Mouse (Mus musculus) thymus, postnatal 25 days (tissue): ENCODE measurements around the gene Gm10306.

Experiments
- DNase-seq: peaks from one replicate; pipeline ENCODE4 v3.0.0; 2022

Gene Gm10306

DNA sequence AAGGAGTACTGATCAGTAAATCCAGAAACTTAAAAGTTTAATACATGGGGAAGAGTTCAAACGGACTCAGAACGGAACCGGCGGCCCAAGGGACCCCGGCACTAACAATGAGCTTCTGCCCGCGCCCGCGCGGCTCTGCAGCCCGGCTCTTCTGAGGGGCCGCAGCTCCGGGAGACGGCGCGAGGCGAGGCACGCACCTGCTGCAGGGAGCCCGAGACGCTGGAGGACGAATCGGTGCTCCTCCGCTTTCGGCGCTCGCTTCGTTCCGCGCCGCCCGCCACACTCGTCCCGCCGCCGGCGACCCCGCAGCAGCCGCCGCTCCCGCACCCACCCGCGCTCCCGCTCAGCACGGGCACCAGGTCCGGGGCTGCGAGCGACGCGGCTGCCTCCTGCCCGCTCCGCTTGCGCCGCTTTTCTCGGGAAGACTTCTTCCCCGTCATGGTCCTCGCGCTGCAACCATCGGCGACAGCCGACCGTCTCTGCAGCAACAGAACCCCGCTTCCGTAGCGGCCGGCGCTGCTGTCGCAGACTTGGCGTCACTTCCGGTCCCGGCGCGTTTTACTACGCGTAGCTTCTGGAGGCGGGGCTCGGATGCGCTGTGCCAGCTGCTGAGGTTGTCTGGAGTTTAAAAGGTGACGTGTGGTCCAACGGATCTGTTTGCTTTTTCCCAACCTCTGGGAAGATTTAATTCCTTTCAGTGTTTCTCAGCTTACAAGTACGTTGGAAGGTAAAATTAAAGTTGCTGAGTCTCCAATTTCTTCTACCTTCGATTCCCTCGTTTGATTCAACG lies at the start of gene Gm10306, which contains the start of gene Caap1:
Gene Gm10306, plus strand, starts transcription at position 282 of the 790 bp plus-strand sequence.
Gene Caap1, minus strand, starts transcription at position 532 of the 790 bp plus-strand sequence.
- DNase-seq: peak; percentile 93

DNA sequence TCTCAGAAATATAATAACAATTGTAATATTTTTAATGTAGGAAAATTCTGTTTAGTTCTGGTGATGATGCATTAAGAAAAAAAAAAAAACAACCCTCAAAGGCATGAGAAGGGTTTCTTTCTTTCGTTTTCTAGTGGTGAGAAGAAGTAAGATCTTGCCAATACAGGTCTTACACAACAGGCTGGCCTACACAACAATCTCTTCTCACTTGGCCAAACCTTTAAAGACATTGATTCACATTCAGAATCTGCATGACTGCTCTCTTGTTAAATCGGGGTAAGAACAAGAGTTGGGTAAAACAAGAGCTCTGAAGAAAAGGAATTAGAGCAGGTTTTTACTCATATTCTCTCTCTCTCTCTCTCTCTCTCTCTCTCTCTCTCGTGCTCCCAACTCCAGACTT lies 41.0 kb upstream of the Gm10306 start:
- DNase-seq: no peak

DNA sequence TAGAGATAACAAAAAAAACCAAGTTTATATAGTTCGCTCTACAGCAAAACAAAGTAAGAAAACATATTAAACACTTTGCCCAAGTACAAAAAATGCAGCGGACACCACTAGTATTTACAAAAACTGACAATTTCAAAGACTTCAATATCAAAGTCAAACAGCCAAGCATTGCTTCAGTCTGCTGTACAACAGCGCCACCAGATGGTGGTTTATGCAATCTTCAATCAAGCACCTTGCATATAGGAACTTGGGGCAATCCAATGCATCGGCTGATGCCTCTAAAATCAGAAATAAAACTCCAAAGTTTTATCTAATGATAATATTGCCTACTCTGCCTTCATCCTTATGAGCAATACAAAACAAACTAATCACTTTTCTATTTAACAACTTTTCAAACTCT lies 38.7 kb upstream of the Gm10306 start:
- peak; percentile 28 for DNase-seq

- DNase-seq: no peak
These were observed 33.0 kb upstream of the Gm10306 start for GRCm38 (mm10) chr4:94523321-94523720.

DNA sequence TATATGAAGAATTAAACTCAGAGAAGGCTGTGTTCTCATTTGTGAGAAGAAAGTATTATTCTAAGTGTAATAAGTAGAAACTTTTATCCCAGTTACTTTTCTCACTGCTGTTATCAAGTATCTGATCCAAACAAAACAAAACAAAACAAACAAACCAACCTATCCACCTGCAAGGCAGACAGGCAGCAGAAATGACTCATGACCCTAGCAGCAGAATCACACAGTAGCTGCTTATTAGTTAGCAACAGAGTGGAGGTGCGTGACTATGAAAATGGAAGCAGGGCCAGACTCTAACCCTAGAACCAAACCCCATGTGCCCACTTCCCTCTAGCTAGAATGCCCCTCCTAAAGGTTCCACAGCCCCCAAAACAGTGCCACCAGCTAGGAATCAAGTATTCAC lies 26.9 kb upstream of the Gm10306 start:
- no peak for DNase-seq

GRCm38 (mm10) chr4:94533205-94533604 lies 23.1 kb upstream of the Gm10306 start:
- DNase-seq: no peak

- no peak for DNase-seq
These were observed 13.3 kb upstream of the Gm10306 start for GRCm38 (mm10) chr4:94543041-94543440.

DNA sequence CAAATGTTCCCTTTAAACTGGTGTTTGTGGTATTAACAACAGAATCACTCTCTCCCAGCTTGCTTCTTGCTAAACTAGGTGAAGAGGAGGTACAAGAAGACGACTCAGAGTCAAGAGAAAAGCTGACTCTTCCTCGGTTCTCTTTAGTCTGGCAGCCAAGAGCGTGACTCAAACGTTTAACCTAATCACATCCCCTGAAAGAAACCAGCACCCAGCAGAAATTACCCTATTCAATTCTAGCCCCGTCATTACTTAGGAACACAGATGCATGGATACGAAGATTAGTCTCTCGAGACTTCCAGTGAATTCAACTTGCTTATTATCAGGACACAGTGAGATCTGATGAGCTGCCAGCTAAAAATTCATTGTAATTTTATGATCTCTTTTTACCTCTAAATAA lies 12.0 kb upstream of the Gm10306 start:
- DNase-seq: no peak

- no peak for DNase-seq
These were observed 1.3 kb upstream of the Gm10306 start for GRCm38 (mm10) chr4:94554955-94555494.

DNA sequence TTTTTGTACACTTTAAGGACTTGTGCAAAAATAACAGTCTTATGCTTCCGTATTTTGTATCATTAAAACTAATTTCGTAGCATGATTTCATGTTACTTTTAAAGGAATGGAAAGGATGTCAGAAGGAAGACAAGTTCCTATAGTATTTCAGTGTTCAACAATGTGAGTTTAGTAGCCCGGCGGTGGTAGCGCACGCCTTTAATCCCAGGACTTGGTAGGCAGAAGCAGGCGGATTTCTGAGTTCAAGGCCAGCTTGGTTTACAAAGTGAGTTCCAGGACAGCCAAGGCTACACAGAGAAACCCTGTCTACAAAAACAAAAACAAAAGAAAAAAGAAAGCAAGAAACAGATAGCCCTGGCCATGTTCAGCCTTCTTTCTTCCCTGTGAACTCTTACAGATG lies 799 bp downstream of the Gm10306 start:
- no peak for DNase-seq

DNA sequence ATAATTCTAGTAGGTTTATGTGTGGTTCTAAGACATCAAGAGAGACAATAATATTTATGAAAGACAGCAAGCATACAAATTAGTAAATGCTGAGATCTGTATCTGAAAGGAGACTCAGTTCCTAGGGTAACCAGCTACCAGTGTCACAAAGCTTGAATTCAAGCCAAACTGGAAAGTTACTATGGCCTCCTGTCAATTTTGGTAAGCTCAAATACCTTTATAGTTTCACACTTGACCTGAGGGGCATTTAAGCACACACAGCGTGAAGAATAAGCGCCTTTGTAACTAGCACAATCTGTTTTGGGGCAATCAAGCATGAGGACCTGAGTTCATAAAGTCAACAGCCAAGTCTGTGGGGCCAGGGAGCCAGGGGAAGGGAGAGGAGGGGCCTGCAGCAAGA lies 2.9 kb downstream of the Gm10306 start:
- DNase-seq: no peak

GRCm38 (mm10) chr4:94560316-94560715 lies 4.0 kb downstream of the Gm10306 start:
- DNase-seq: no peak

GRCm38 (mm10) chr4:94561954-94562648 lies 5.8 kb downstream of the Gm10306 start:
- DNase-seq: no peak

DNA sequence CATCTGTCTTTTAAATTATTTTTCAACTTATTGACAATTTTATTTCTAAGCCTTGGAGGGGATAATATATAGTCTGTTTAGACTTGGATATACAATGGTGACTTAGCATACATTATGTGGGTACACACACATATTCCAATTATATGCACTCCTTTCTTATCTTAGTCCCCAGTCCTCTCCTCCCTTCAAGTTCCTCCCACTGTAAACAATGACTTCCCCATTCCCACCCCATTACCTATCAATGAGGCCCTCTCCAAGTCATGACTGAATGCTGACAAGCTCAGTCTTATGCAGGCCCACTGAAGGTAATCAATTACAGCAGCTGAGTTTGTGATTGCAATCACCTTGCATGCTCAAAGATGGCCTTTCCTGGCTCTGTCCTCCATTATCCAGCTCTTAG lies 8.0 kb downstream of the Gm10306 start:
- no peak for DNase-seq

DNA sequence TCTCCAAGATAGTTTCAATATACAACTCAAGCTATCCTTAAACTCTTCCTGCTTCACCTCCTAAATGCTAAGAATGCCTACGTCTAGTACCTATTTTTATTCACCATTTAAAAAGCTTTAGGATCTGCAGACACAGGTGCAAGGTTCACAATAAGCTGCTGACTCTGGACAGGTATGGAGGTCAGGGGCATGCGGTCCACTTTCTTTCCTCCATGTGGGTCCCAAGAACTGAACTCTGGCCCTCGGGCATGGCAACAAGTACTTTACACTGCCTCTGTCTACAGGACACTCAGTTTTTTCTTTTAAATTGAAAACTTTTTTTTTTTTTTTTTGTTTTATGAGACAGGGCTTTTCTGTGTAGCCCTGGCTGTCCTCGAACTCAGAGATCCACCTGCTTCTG lies 16.3 kb downstream of the Gm10306 start:
- DNase-seq: no peak

DNA sequence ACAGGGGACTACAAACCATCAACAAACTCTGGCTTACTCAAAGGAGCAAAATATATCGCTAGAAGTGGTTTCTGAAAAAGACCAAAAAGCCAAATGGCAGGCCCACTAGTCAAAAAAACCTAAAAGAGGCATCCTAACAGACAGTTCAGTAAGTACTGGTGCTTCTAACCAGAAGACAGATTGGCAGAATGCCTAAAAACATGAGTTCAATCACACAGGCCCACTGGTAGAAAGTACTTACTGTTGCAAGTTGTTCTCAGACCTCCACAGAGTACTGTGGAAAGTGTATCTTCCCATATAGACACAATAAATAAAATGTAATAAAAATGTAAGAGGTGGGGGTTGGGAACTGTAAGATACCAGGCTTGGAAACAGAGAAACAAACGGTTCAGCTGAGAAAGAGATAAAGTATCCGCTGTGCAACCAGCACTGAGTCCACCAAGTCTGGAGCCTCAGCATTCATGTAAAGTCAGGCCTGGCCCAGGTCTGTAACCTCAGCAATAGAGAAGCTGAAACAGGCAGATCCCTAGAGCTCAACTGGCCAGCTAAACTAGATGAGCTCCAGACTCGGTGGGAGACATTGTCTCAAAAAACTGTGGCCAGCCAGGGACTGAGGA lies 35.5 kb downstream of the Gm10306 start:
- no peak for DNase-seq

GRCm38 (mm10) chr4:94592709-94593108 lies 36.4 kb downstream of the Gm10306 start:
- DNase-seq: no peak

DNA sequence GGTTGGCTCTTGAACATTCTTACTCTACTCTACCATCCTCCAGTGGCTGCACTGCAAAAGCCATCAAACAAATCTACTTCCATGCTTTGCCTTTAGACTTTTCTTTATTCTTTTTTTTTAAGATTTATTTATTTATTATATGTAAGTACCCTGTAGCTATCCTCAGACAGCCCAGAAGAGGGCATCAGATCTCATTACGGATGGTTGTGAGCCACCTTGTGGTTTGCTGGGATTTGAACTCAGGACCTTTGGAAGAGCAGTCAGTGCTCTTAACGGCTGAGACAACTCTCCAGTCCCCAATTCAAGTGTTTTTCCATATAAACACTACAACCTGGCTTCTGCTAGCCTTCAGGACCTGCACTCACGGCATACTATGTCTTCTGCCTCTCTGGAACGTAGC lies 45.0 kb downstream of the Gm10306 start:
- peak; percentile 4 for DNase-seq

- DNase-seq: no peak
These were observed 46.2 kb downstream of the Gm10306 start for GRCm38 (mm10) chr4:94602496-94603030.

- DNase-seq: peak; percentile 91
These were observed 46.8 kb downstream of the Gm10306 start, which contains the start of gene Plaa for GRCm38 (mm10) chr4:94603031-94603629. Gene Plaa, minus strand, starts transcription at chr4:94603244.

GRCm38 (mm10) chr4:94604452-94605019 lies 48.2 kb downstream of the Gm10306 start:
- no peak for DNase-seq

DNA sequence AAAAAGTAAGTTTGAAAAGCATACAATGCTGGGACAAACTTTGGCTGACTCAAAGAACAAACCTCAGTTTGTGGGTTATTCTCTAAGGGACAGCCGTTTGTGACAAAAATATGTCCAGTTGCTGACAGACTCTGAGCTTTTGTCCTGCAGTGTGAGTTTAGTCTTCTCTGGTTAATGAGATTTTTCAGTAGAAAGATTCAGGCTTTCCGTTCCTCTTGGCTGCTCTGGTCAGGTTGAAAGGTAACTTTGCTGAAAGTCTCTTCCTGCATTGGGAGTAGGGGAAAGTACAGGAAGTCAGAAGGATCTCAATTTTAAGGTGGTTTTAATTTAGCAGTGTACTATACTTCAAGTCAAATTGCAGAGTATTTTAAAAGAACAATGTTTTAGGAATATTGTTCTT lies 49.2 kb downstream of the Gm10306 start:
- no peak for DNase-seq
